Mouse (Mus musculus) testis, adult 2 months (tissue): ENCODE data around the gene Ssb. TPM values are rescaled to one million over a fixed set of nuclear protein-coding genes. Genes with fewer than 3 reads are reported as not detected.
"Not testable (repeated sequence)": the region's sequence is repeated elsewhere in the genome, so short reads cannot be mapped to it uniquely, and the experiment has no call there.

Experiments
- H3K27ac ChIP-seq: fragments of 200-500 bp; 2 replicates; pipeline ENCODE4 v1.5.1; 2012; ENCODE audit warnings: low read depth, low read length; ENCODE audit not compliant: control insufficient read depth, insufficient read depth
- H3K27me3 ChIP-seq: fragments of 200-500 bp; 2 replicates; pipeline ENCODE4 v1.6.1; 2012; ENCODE audit warnings: mild to moderate bottlenecking, low read length, moderate library complexity; ENCODE audit not compliant: control insufficient read depth, insufficient read depth
- H3K36me3 ChIP-seq: fragments of 200-500 bp; 2 replicates; pipeline ENCODE4 v1.6.1; 2012; ENCODE audit warnings: mild to moderate bottlenecking, low read length; ENCODE audit not compliant: control insufficient read depth, insufficient read depth
- H3K4me1 ChIP-seq: fragments of 200-500 bp; 2 replicates; pipeline ENCODE4 v1.6.1; 2012; ENCODE audit warnings: low read length; ENCODE audit not compliant: control insufficient read depth, insufficient read depth
- H3K4me3 ChIP-seq: fragments of 200-500 bp; 2 replicates; pipeline ENCODE4 v1.5.1; 2012; ENCODE audit warnings: low read depth, mild to moderate bottlenecking, low read length, moderate library complexity, mixed read lengths; ENCODE audit not compliant: control insufficient read depth
- CTCF ChIP-seq: fragments of 200-500 bp; IDR thresholded peaks from 2 replicates; pipeline ENCODE4 v1.5.1; 2012; ENCODE audit warnings: low read depth, mild to moderate bottlenecking, inconsistent platforms, low read length, moderate library complexity; ENCODE audit not compliant: control insufficient read depth, insufficient read depth, insufficient replicate concordance
- POLR2A ChIP-seq: fragments of 200-500 bp; IDR thresholded peaks from 2 replicates; pipeline ENCODE4 v1.6.1; 2012; ENCODE audit warnings: low read depth, mild to moderate bottlenecking, inconsistent platforms, low read length, moderate library complexity; ENCODE audit not compliant: control insufficient read depth
- polyA plus RNA-seq: library from polyadenylated mRNA; depleted of rRNA; stranded (reverse); fragments of >200 nt; gene quantifications from 2 replicates; pipeline ENCODE4 v1.2.3, GENCODE M21; 2012

The Ssb gene
- polyA plus RNA-seq, 1 experiment, result 7.1 TPM

- Histone ChIP-seq H3K4me3 (no peak overlapping the region), H3K27me3 (no peaks in the 10 kb centered on the region), H3K27ac (no peak overlapping the region), H3K4me1 (peaks cover 2% of the 10 kb centered on the region; the same call in 1 of the 2 replicates), H3K36me3 (no peaks in the 10 kb centered on the region)
- TF ChIP-seq POLR2A (no peak), CTCF (no peak)
Measured at GRCm38 (mm10) chr2:69893891-69894290, 32.5 kb downstream of the Ssb start.

DNA sequence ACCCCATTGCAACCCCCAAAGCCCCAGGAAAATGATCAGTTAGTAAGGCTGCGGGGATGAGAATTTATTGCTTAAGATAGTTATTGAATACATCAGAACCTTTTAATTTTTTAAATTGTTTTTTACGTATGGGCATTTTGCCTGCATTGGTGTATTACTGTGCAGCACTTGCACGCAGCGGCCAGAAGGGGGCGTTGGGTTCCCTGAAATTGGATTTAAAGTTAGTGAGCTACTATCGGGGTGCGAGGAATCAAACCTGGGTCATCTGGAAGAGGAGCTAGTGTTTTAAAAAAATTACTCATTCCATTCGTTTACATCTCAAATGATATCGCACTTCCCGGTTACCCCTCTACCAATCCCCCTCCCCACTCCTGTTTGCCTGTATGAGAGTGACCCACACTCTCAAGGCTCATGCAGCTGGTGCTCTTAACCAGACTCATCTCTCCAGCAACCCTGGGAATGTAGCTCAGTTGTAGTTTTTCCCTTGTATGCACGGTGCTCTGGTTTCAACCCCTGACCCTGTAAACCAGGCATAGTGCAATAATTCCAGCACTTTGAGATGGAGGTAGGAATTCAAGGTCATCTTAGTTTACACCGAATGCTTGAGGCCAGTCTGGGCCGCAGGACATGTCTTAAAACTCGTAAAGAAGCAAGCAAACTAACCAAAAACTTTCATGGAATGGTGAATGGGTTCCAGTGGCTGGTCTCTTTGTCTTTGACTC, 34.3 kb downstream of the Ssb start:
- no peaks in the 10 kb centered on the region for H3K36me3 ChIP-seq
- H3K4me1 ChIP-seq, result peaks cover 2% of the 10 kb centered on the region; the same call in 1 of the 2 replicates
- H3K27me3 ChIP-seq, result no peaks in the 10 kb centered on the region
- H3K27ac ChIP-seq, result no peak overlapping the region
- TF ChIP-seq CTCF, result peak; percentile 65; the same call in 1 of the 2 replicates
- TF ChIP-seq POLR2A, result no peak
- H3K4me3 ChIP-seq, result no peak overlapping the region

DNA sequence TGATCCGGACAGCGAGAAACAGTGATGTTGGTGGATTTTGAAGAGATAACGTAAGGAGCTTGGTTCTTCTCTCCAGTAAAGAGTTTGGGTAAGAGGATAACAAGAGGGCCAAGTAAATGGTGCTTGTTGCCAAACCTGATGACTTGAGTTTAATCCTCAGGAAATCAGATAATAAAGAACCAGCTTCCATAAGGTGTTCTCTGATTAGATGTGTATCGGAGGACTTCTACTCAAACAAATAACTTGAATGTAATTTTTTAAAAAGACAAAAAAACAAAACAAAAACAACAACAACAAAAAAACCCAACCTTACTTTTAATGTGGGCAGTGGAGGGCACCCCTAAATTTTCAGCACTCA, 34.8 kb downstream of the Ssb start:
- Histone ChIP-seq H3K27ac (no peak overlapping the region), H3K4me3 (no peak overlapping the region), H3K4me1 (peaks cover 2% of the 10 kb centered on the region; the same call in 1 of the 2 replicates), H3K27me3 (no peaks in the 10 kb centered on the region), H3K36me3 (no peaks in the 10 kb centered on the region)
- TF ChIP-seq CTCF (no peak), POLR2A (no peak)

DNA sequence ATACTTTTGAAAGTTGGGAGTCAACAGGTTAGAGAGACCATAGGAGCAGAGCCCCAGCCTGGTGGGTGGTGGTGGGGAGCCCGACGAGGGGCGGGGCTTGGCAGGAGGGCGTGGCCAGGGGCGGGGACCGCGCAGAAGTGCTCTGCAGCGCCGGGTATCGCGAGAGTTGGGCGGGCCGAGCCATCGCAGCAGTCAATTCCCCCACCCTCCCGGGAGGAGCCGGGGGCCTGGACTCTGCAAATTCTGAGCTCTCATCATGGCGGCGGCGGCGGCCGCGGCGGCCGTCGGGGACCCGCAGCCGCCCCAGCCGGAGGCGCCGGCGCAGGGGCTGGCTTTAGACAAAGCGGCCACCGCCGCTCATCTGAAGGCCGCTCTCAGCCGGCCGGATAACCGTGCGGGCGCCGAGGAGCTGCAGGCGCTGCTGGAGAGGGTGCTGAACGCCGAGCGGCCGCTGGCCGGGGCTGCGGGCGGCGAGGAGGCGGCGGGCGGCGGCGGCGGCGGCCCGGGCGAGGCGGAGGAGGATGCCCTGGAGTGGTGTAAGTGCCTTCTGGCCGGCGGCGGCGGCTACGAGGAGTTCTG, 35.8 kb downstream of the Ssb start, which contains the start of gene Ubr3:
Gene Ubr3 (plus strand): TSS at position 208 of the 579 bp plus-strand sequence.
- no peaks in the 10 kb centered on the region for H3K27me3 ChIP-seq
- no peak for TF ChIP-seq CTCF
- peak; percentile 76 for TF ChIP-seq POLR2A
- peak within 1 kb of the TSS; percentile 96 for H3K4me3 ChIP-seq
- H3K27ac ChIP-seq, result peak within 1 kb of the TSS; percentile 85
- H3K4me1 ChIP-seq, result peaks cover 2% of the 10 kb centered on the region; the same call in 1 of the 2 replicates
- no peaks in the 10 kb centered on the region for H3K36me3 ChIP-seq

DNA sequence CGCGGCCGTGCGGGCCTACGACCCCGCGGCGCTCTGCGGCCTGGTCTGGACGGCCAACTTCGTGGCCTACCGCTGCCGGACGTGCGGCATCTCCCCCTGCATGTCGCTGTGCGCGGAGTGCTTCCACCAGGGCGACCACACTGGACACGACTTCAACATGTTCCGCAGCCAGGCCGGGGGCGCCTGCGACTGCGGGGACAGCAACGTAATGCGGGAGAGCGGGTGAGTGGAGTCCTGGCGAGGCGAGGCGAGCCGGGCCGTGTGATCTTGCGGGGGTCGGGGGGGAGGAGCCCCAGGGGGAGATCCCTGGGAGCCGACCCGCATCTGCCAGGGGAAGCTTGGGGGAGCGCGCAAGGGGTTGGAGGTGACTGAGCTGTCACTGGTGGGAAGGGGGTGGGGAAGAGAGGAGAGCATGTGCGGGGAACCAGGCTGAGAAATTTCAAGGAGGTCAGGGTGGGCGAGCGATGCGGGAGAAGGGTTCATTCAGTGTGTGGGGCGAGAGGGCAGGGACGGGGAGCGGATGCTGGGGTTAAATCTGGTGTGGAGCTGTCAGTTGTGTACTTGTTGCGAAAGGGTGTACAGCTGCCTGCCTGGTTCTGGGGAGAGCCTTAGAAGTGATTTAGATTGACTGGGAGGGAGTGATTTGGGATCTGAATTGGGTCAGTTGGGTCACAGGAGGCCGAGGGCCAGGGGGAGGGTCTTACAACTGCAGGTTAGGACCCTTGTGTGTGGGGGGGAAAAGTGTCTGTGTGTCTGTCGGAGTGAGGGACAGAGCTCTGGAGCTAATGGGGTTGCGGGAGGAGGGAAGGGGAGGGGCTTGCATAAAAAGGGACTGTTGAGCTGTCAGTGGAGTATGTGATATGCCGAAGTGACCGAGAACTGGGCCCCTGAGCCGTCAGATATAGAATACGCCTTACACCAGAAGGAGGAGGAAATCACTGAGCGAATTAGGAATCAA, 36.5 kb downstream of the Ssb start:
- no peaks in the 10 kb centered on the region for H3K27me3 ChIP-seq

GRCm38 (mm10) chr2:69903541-69903940, 42.2 kb downstream of the Ssb start:
- no peak overlapping the region for H3K4me3 ChIP-seq
- H3K4me1 ChIP-seq, result no peaks in the 10 kb centered on the region; the same call in 1 of the 2 replicates
- no peaks in the 10 kb centered on the region for H3K36me3 ChIP-seq
- H3K27ac ChIP-seq, result no peak overlapping the region
- no peaks in the 10 kb centered on the region for H3K27me3 ChIP-seq
- no peak for TF ChIP-seq CTCF
- no peak for TF ChIP-seq POLR2A

More for the DNA sequence above, 36.5 kb downstream of the Ssb start:
- Histone ChIP-seq H3K36me3 (no peaks in the 10 kb centered on the region), H3K4me3 (peak overlapping the region; percentile 96), H3K4me1 (peaks cover 2% of the 10 kb centered on the region; the same call in 1 of the 2 replicates), H3K27ac (peak overlapping the region; percentile 85)
- TF ChIP-seq POLR2A, result no peak
- TF ChIP-seq CTCF, result no peak

DNA sequence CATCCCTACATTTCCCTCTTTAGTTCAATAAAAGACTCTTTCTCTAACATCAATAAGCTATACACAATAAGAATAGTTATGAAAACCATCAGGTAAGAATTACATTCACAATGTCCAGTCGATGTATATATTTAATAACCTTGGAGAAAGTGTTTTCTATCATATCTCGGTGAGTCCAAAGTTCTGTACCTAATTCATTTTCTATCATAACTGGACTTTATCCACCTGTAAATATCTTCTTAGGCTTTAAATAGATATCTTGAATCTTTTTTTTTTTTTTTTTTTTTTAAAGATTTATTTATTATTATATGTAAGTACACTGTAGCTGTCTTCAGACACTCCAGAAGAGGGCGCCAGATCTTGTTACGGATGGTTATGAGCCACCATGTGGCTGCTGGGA, 46.0 kb downstream of the Ssb start:
- not testable (repeated sequence) for H3K36me3 ChIP-seq, H3K27me3 ChIP-seq, H3K4me3 ChIP-seq, H3K4me1 ChIP-seq, H3K27ac ChIP-seq
